Mouse (Mus musculus): ENCODE measurements around the gene Rpia. TPM values are rescaled to one million over a fixed set of nuclear protein-coding genes. Genes with fewer than 3 reads are reported as not detected.

The Rpia gene
- total RNA-seq, 1 experiment = 11.0 TPM

DNA sequence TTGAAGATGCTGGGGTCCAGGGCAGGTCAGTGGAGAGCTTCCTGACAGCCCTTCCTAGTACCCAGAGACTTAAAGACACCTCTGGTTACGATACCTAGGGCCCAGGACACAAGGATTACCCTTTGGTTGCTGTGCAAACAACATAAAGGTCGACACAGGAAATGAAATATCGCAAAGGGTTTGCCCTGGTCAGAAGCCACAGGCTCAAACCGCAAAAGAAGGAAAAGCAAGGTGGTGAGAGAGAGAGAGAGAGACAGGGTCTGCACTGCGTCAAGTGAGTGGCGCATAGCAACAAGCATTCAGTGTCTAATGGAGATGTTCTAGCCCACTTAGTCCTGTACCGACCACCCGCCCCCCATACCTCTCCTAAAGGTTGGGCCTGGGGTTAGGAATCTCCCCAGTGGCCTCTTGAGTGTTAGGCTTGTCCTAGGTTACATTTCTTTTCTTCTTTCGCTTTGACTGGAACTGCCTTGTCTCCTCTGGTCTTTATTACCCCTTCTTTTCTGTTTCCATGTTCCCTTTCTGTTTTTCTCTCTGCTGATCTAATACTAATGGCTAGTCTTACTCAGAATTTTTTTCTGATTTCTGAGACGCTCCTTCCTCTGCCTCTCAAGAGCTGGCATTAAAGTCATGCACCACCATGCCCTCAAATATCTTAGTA lies 39.3 kb upstream of the Rpia start:
- Histone ChIP-seq H3K27ac (ENCODE audit: insufficient read depth, low read depth, low read length, poor library complexity, severe bottlenecking) (no peak overlapping the region), H3K4me1 (ENCODE audit: control insufficient read depth in 2 of 2, insufficient read depth in 2 of 2, low read length in 2 of 2, poor library complexity in 1 of 2) (no peaks in the 10 kb centered on the region), H3K4me3 (ENCODE audit: insufficient read depth in 1 of 2, low read depth in 1 of 2, low read length in 2 of 2, poor library complexity in 1 of 2, severe bottlenecking in 1 of 2) (no peak overlapping the region), H3K9me3 (ENCODE audit: control insufficient read depth, insufficient read depth, low read depth, low read length) (no peaks in the 10 kb centered on the region), H3K9ac (ENCODE audit: insufficient read depth, low read depth, low read length, poor library complexity, severe bottlenecking) (no peak overlapping the region), H3K36me3 (ENCODE audit: control insufficient read depth, insufficient read depth, low read length, poor library complexity, severe bottlenecking) (no peaks in the 10 kb centered on the region)
- in situ Hi-C loops (cut with MboI; ENCODE audit: low sequenced_read_pairs in 2 of 2, unreplicated experiment in 2 of 2) = no loop called here
- no peak for DNase-seq (ENCODE audit: low read depth, low spot score)
- TF ChIP-seq ZC3H11A (IDR thresholded peaks at IDR 0.05; ENCODE audit: borderline replicate concordance, low read depth, low read length) = no peak
- TF ChIP-seq HCFC1 (IDR thresholded peaks at IDR 0.05; ENCODE audit: borderline replicate concordance, insufficient read depth, low read length) = no peak
- no peak for TF ChIP-seq CHD2 (IDR thresholded peaks at IDR 0.05; ENCODE audit: low read depth, low read length)
- no peak for TF ChIP-seq MAFK (IDR thresholded peaks at IDR 0.05; ENCODE audit: insufficient read depth, low read depth, low read length)
- no peak for TF ChIP-seq ZNF384 (IDR thresholded peaks at IDR 0.05; ENCODE audit: low read depth, low read length)

DNA sequence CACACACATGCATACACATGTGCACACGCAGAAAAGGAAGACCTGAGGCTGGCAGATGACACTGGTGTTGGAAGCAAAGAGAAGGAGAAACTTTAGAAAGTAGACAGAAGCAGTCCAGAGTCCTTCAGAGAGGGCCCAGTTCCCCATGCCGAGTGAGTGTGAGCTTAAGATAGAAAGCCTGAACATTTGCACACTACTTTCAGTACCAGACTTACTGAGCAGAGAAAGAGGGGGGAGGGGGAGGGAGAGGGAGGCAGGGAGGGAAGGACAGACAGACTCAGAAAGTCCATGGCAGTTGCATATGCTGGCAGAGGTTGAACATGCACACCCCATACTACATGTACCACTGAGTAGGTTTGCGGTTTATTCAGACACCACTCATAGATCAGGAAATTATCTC lies 38.5 kb upstream of the Rpia start:
- Histone ChIP-seq H3K4me3 (ENCODE audit: insufficient read depth in 1 of 2, low read depth in 1 of 2, low read length in 2 of 2, poor library complexity in 1 of 2, severe bottlenecking in 1 of 2) (no peak overlapping the region), H3K9ac (ENCODE audit: insufficient read depth, low read depth, low read length, poor library complexity, severe bottlenecking) (no peak overlapping the region), H3K9me3 (ENCODE audit: control insufficient read depth, insufficient read depth, low read depth, low read length) (no peaks in the 10 kb centered on the region), H3K27ac (ENCODE audit: insufficient read depth, low read depth, low read length, poor library complexity, severe bottlenecking) (no peak overlapping the region), H3K36me3 (ENCODE audit: control insufficient read depth, insufficient read depth, low read length, poor library complexity, severe bottlenecking) (no peaks in the 10 kb centered on the region), H3K4me1 (ENCODE audit: control insufficient read depth in 2 of 2, insufficient read depth in 2 of 2, low read length in 2 of 2, poor library complexity in 1 of 2) (no peaks in the 10 kb centered on the region)
- no peak for TF ChIP-seq ZNF384 (IDR thresholded peaks at IDR 0.05; ENCODE audit: low read depth, low read length)
- no peak for TF ChIP-seq CHD2 (IDR thresholded peaks at IDR 0.05; ENCODE audit: low read depth, low read length)
- TF ChIP-seq MAFK (IDR thresholded peaks at IDR 0.05; ENCODE audit: insufficient read depth, low read depth, low read length) = no peak
- TF ChIP-seq ZC3H11A (IDR thresholded peaks at IDR 0.05; ENCODE audit: borderline replicate concordance, low read depth, low read length) = no peak
- no peak for TF ChIP-seq HCFC1 (IDR thresholded peaks at IDR 0.05; ENCODE audit: borderline replicate concordance, insufficient read depth, low read length)
- in situ Hi-C loops (cut with MboI; ENCODE audit: low sequenced_read_pairs in 2 of 2, unreplicated experiment in 2 of 2) = no loop called here
- no peak for DNase-seq (ENCODE audit: low read depth, low spot score)

DNA sequence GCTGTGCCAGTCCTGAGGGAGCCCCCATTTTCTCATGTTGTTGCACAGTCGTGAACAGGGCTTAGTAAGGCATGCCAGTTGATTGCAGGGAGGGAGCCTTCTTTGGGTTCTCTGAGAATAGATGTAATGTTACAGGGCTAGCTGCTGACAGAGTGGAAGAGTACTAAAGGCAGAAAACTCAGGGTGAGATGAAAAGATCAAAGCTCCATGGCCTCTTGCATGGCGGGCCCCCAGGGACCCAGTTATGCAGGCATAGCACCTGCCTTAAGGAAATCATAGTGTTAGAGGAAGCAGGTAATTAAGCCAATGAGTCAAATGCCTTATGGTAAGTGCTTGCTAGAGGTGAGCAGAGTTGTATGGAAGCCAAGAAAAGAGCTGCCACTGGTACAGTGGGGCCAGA lies 37.4 kb upstream of the Rpia start:
- in situ Hi-C loops (cut with MboI; ENCODE audit: low sequenced_read_pairs in 2 of 2, unreplicated experiment in 2 of 2) = no loop called here
- no peaks in the 10 kb centered on the region for H3K36me3 ChIP-seq (ENCODE audit: control insufficient read depth, insufficient read depth, low read length, poor library complexity, severe bottlenecking)
- no peaks in the 10 kb centered on the region for H3K9me3 ChIP-seq (ENCODE audit: control insufficient read depth, insufficient read depth, low read depth, low read length)
- DNase-seq (ENCODE audit: low read depth, low spot score) = no peak
- H3K4me1 ChIP-seq (ENCODE audit: control insufficient read depth in 2 of 2, insufficient read depth in 2 of 2, low read length in 2 of 2, poor library complexity in 1 of 2) = no peaks in the 10 kb centered on the region
- no peak overlapping the region for H3K9ac ChIP-seq (ENCODE audit: insufficient read depth, low read depth, low read length, poor library complexity, severe bottlenecking)
- H3K4me3 ChIP-seq (ENCODE audit: insufficient read depth in 1 of 2, low read depth in 1 of 2, low read length in 2 of 2, poor library complexity in 1 of 2, severe bottlenecking in 1 of 2) = no peak overlapping the region
- TF ChIP-seq HCFC1 (IDR thresholded peaks at IDR 0.05; ENCODE audit: borderline replicate concordance, insufficient read depth, low read length) = no peak
- TF ChIP-seq ZC3H11A (IDR thresholded peaks at IDR 0.05; ENCODE audit: borderline replicate concordance, low read depth, low read length) = no peak
- no peak for TF ChIP-seq MAFK (IDR thresholded peaks at IDR 0.05; ENCODE audit: insufficient read depth, low read depth, low read length)
- no peak for TF ChIP-seq CHD2 (IDR thresholded peaks at IDR 0.05; ENCODE audit: low read depth, low read length)
- no peak for TF ChIP-seq ZNF384 (IDR thresholded peaks at IDR 0.05; ENCODE audit: low read depth, low read length)
- H3K27ac ChIP-seq (ENCODE audit: insufficient read depth, low read depth, low read length, poor library complexity, severe bottlenecking) = no peak overlapping the region

DNA sequence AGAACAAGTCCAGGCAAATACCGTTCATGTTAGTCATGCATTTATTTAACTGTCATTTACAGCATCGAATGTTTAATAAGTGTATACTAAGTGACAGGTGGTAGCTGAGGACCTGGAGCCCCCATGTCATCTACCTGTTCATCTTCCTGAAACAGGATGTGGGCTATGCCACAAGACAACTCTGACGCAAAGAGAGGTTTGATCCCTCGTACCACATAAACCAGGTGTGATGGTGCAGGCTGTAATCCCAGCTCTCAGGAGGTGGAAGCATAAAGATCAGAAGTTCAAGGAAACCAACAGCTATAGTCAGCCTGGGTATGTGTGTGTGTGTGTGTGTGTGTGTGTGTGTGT lies 32.9 kb upstream of the Rpia start:
- Histone ChIP-seq H3K9me3 (ENCODE audit: control insufficient read depth, insufficient read depth, low read depth, low read length) (no peaks in the 10 kb centered on the region), H3K4me3 (ENCODE audit: insufficient read depth in 1 of 2, low read depth in 1 of 2, low read length in 2 of 2, poor library complexity in 1 of 2, severe bottlenecking in 1 of 2) (peak overlapping the region; percentile 65 to 70), H3K27ac (ENCODE audit: insufficient read depth, low read depth, low read length, poor library complexity, severe bottlenecking) (no peak overlapping the region), H3K9ac (ENCODE audit: insufficient read depth, low read depth, low read length, poor library complexity, severe bottlenecking) (peak overlapping the region; percentile 59; the same call in 1 of the 2 replicates), H3K4me1 (ENCODE audit: control insufficient read depth in 2 of 2, insufficient read depth in 2 of 2, low read length in 2 of 2, poor library complexity in 1 of 2) (peaks cover 0 to 4% of the 10 kb centered on the region in 2 experiments; a peak in 1 of 4 replicates), H3K36me3 (ENCODE audit: control insufficient read depth, insufficient read depth, low read length, poor library complexity, severe bottlenecking) (no peaks in the 10 kb centered on the region)
- in situ Hi-C loops (cut with MboI; ENCODE audit: low sequenced_read_pairs in 2 of 2, unreplicated experiment in 2 of 2) = no loop called here
- no peak for DNase-seq (ENCODE audit: low read depth, low spot score)
- TF ChIP-seq HCFC1 (IDR thresholded peaks at IDR 0.05; ENCODE audit: borderline replicate concordance, insufficient read depth, low read length) (no peak), ZC3H11A (IDR thresholded peaks at IDR 0.05; ENCODE audit: borderline replicate concordance, low read depth, low read length) (no peak), ZNF384 (IDR thresholded peaks at IDR 0.05; ENCODE audit: low read depth, low read length) (no peak), CHD2 (IDR thresholded peaks at IDR 0.05; ENCODE audit: low read depth, low read length) (no peak; the same call in 1 of the 2 replicates), MAFK (IDR thresholded peaks at IDR 0.05; ENCODE audit: insufficient read depth, low read depth, low read length) (no peak)
